Mouse (Mus musculus): ENCODE results near the gene Serpinb6c. TPM values are rescaled to one million over a fixed set of nuclear protein-coding genes. Genes with fewer than 3 reads are reported as not detected.

Gene Serpinb6c
- total and polyA plus RNA-seq, 3 experiments: 0.63 to 0.66 TPM; not detected in 1

Other genes starting within 250 kb of the Serpinb6c start
- gene Serpinb6d, start 244.3 kb downstream of the Serpinb6c start, total RNA-seq (2021): not detected
- not detected in 2 replicates for gene Serpinb6d, start 244.3 kb downstream of the Serpinb6c start, polyA plus RNA-seq (2012; rRNA removed)
- gene Serpinb6e, start 62.3 kb downstream of the Serpinb6c start, total RNA-seq (2021): not detected
- not detected in 2 replicates for gene Serpinb6e, start 62.3 kb downstream of the Serpinb6c start, polyA plus RNA-seq (2012; rRNA removed)
- gene Nqo2, start 59.0 kb upstream of the Serpinb6c start, total RNA-seq (2021): 10 to 100 TPM; 40.9 to 64.5 TPM
- gene Nqo2, start 59.0 kb upstream of the Serpinb6c start, polyA plus RNA-seq (2012; rRNA removed): 2.9 and 4.0 TPM in 2 replicates
- 10 to 100 TPM; 27.2 to 31.9 TPM for gene Ripk1, start 96.7 kb upstream of the Serpinb6c start, total RNA-seq (2021)
- gene Ripk1, start 96.7 kb upstream of the Serpinb6c start, polyA plus RNA-seq (2012; rRNA removed): 12.7 and 12.8 TPM in 2 replicates
- 100 to 1,000 TPM; 437 to 541 TPM for gene Serpinb6a, start 97.1 kb upstream of the Serpinb6c start, total RNA-seq (2021)
- 102 and 109 TPM in 2 replicates for gene Serpinb6a, start 97.1 kb upstream of the Serpinb6c start, polyA plus RNA-seq (2012; rRNA removed)
- gene Bphl, start 131.9 kb upstream of the Serpinb6c start, total RNA-seq (2021): 10 to 100 TPM; 74.9 to 75.1 TPM
- 57.4 and 61.2 TPM in 2 replicates for gene Bphl, start 131.9 kb upstream of the Serpinb6c start, polyA plus RNA-seq (2012; rRNA removed)
- 10 to 100 TPM; 30.1 to 37.2 TPM for gene Tubb2a, start 172.3 kb upstream of the Serpinb6c start, total RNA-seq (2021)
- 74.7 and 93.5 TPM in 2 replicates for gene Tubb2a, start 172.3 kb upstream of the Serpinb6c start, polyA plus RNA-seq (2012; rRNA removed)
- 1 to 10 TPM; 1.1 to 1.7 TPM for gene Tubb2b, start 224.8 kb upstream of the Serpinb6c start, total RNA-seq (2021)
- 1.6 and 4.2 TPM in 2 replicates for gene Tubb2b, start 224.8 kb upstream of the Serpinb6c start, polyA plus RNA-seq (2012; rRNA removed)

Measured in adrenal gland, adult 2 months (tissue).